Mouse (Mus musculus) adrenal gland, adult (tissue): Measurements from ENCODE around the gene Emc8.
A peak's percentile ranks its signal among the peaks of the same experiment; 100 is the strongest.

Source experiments
- DNase-seq, 2 experiments: peaks; one replicate each; pipeline ENCODE4 v3.0.0; 2022 to 2023; ENCODE audit warnings: low spot score in 1 of 2; ENCODE audit not compliant: inconsistent age in 2 of 2

The Emc8 gene

DNA sequence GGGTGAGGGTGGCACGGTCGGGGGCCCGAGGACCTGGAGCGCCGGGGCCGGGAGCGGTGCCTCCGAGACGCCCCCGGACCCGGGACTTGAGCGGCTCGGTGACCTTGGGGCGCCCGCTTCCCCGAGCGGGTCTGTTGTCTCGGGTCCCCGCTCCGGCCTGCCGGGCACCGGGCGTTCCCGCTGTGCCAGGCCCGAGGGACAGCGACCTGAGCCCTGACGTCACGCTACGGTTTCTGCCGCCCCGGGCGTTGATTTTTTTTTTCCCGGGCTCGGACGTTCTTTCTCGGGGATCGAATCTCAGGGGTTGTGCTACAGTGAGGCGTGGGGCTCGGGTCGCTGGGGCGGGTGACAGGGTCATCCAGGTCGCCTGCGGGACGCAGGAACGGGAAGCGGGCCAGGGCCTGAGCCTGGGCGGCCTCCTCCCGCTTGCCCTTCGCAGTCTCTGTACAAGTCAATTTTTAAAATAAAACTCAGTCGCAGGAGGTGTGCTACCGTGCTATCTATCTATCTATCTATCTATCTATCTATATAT lies at the start of gene Emc8:
Gene Emc8, minus strand, starts transcription at position 200 of the 532 bp plus-strand sequence.
- no peak for DNase-seq

DNA sequence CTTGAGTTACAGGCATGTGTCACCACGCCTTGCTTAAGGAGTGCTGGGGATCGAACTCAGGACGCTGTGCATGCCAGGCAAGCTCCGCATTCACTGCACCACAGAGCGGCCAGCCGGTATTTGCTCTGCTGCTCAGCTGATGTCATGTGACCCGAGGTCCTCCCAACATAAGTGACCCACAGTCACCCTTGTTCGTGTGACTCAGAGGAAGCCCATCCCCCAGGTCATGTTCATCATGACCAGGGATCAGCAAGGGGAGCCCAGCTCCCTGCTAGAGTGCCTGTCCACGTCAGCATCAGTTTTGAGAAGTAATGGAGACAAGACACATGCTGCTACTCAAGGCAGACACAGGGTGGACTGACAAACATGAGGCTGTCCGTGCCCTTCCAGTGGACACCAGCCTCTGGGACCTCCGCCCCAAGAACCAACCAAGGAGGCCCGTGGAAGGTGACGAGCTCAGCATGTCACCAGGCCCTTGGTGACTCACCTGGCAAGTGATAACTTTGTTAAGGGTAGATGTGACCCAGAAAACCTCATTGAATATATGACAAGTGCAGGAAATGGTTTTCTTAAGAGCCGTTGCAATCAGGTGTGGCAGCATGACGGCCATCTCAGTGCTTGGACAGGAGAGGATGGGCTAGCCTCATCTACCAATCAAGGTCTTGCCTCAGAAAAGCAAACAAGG lies 47.8 kb upstream of the Emc8 start:
- peak in 1 of 2 experiments; percentile 26 for DNase-seq

DNA sequence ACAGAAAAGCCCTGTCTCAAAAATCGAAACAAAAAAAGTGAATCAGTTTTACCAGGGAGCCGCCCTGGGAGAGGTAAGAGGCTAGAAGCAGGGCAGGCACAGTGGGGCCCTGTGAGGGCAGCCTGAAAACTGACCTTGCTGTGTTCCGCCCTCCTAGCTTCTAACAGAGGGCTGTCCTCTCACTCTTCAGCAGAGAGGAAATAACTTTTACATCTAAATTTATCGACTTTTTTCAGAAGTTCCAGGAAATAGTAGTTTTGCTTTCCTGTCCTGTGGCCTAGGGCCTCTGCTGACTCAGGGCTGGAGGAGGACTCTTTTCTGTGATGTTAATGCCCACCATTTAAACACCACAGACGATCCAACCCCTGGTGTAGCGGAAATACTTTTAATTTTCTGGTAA lies 46.8 kb upstream of the Emc8 start:
- DNase-seq, result no peak

DNA sequence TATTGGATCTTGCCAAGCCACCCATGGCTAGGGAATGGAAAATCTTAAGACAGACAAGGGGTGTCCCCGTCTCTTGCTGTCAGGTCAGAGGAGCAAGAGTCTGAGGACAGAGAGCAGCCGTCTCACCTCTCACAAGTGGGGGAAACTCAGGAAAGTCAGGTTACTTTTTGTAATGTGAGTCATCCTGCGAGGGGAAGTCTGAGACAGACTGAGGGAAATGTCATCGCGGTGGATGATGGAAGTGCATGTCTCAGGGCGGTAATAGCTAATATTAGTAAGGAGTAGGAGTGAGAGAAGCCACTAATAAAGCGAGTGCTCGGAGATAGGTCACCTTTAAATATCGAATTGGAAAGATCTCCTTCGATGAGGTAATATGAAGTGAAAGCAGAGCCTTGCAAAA lies 40.8 kb upstream of the Emc8 start:
- DNase-seq, result peak in 1 of 2 experiments; percentile 50

DNA sequence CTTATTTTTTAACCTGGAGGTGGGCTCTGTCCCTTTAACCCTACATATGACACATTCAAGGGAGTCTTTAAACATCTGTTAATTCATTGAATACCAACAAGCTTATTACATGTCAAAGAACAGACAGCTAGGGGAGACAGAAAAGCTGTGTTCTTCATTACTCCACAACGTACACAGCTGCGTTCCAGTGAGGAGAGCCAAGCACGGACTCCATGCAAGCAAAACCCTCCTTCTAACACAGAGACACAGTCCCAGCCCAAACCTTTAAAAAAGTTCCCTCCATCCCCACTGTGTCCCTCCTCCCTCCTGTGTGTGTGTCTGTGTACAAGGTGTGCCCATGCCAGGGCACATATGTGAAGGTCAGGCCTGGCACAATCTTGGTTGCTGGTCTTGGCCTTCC lies 37.8 kb upstream of the Emc8 start:
- no peak for DNase-seq

DNA sequence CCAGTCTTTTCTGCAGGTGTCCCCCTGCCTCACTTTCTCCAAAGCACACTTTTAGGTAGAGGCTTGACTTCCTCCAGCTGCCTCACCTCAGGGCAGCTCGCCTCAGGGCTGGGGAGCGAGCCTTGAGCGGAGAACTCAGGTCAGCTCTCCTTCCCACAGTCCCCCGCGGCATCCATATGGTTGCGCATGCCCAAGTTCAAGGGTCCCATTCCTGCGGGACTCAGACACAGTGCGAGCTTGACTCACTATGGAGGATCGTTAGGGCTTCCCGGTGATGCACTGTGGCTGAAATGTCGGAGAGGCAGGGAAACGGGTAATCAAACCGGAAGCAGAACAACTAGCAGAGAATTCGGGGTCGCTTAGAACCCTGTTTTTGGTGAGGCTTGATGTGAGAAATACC lies 36.8 kb upstream of the Emc8 start:
- no peak for DNase-seq

DNA sequence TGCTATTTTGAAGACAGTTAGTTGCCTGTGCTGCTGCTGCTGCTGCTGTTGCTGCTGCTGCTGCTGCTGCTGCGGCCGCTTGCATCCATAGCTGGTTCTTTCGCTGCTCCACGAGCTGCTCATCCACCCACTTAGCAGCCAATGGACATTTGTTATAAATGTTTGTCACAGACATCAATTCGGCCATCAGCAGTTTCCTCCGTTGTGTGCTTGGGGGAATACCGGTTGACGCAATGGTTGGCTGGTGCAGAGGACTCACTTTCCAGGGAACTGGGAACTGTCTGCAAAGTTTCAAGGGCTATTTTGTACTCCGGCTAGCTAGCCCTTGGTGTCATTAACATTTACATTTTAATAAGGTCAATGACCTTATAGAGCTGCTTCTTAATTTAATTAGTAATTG lies 35.8 kb upstream of the Emc8 start:
- DNase-seq, result no peak

DNA sequence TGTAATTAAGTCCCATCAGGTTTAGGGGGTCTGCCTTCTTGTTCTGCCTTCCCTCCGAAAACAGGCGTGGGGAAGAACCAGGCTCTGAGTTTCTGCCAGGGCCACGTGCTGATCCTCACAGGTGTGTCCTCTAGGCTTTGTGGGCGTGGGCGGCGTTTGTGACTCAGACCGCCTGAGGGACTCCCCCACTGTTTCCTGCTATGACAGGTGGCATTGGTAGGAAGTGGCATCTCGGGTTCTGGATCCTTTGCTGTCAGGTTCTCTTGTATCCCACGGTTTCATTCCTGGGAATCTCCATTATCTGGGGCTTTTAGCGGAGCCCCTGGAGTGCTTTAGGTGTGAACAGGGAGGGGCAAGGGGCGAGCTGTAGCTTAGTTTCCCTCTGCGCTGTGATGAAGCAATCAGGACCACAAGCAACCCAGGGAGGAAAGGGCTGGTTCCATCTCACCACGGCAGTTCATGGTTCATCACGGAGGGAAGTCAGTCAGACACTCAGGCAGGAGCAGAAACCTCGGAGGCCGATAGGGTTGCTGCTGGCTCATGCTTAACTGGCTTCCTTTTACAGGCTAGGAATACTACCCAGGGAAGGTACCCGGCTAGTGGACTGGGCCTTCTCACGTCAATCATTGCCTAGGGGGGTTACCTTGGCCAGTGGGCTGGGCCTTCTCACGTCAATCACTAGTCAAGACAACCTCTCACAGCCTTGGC lies 33.5 kb upstream of the Emc8 start:
- peak in 1 of 2 experiments; percentile 31 for DNase-seq

DNA sequence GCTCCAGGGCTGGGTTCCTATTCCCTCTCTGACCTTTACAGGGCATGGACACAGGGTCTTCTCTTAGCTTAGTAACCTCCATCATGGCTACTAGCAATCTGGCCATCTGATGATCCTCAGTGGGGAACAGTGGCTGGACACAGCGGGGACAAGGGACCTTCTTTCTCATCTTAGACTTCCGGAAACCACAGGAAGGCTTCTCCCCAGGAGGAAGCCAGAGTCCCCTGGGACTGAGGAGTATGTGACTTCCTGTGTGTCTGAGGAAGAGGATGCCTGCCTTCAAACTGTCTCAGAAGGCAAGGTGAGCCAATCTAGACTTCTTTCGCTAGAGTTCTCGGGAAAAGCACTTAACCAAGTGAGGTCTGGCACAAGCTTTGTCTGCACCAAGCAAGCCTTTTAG lies 31.7 kb upstream of the Emc8 start:
- no peak for DNase-seq

DNA sequence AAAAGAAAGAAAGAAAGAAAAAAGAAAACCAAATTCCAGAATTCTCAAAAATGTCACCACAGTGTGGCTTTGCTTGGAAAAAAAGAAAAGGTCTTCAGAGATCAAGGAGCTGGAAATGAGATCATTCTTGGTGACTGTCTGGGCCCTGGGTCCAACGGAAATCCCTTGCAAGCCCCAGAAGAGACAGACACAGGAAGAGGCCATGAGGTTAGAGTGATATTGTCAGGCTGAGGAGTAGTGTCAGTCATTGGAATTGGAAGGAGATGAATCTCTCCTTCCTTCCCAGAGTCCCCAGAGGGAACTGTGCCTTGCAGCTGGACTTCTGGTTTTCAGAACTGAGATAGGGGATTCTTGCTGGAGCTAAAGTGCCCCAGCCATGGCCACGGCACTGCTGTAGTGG lies 31.2 kb upstream of the Emc8 start:
- DNase-seq, result peak in 1 of 2 experiments; percentile 44

DNA sequence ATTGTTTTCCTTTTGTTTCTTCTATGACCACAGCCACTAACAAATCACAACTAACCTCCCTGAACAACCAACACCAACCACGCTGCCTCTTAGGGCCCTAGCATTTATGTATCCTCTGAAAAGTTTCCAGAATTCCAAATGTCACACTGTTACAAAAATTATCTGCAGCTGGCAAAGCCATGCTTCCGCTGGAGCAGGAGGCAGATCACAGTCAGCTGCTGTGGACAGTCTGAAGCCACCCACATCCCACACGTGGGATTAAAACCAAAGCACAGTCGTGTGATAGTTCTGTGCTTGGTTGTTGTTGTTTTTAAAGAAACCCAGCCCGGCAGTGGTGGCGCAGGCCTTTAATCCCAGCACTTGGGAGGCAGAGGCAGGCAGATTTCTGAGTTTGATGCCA lies 30.7 kb upstream of the Emc8 start:
- no peak for DNase-seq

DNA sequence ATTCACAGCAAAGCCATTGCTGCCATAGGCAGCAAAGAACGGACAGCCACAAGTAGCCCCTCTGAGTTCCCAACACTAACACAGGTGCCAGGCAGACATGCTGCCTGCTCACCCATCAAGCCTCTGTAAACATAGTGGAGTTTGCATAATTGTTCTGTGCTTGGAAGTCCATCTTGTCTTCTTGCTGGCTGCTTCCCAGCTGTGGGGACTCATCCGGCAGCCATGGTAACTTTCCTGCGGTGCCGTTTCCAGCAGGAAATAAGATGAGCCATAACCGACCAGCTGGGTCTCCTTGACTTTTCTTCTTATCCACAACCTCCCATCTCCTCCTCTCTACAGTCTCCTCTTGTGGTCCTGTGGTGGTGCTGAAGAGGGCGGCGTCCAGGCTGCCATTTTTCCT lies 30.1 kb upstream of the Emc8 start:
- DNase-seq, result no peak

DNA sequence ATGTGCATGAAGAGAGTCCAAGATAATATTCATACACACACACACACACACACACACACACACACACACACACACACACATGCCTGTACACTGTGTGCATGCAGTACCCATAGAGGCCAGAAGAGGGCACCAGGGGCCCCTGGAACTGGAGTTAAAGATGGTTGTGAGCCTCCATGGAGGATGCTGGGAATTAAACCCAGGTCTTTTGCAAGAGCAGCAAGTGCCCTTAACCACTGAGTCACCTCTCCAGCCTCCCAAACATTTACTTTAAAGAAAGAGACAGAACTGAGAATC lies 29.6 kb upstream of the Emc8 start:
- peak in 1 of 2 experiments; percentile 54 for DNase-seq

DNA sequence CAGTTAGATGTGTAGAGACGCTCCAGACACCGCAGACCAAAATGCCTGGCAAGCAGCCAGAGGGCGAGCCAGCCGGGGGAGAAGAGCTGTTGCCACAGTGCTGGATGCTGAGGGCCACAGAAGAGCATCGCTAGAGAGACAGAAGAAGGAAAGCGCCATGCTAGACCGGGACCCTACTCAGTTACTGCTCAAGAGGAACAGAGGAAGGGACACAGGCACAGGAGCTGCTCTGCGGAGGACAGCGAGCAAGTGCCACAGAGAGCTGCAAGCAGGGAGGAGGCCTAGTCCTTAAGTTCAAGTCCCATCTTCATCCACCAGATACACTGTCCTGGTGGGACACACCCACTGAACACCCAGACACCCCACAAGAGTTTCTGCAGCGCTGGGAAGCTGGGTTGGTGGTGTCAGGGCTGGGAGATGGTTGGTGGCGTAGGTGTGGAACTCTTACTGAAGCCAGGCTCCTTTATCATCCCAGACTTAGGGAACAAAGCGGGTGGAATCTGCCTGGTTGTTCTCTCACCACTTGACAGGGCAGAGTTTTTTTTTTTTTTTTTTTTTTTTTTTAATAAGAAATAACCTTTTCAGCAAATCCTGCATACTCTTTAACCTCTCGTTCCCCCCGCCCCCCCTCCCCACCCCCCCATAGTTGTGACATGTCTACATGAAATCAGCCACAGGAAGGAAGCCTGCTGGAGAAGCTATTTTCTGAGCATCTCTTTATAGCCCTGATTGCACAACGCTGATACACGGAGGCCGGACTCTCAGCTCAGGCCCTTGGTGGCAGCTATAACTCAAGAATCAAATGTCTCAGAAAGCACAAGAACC lies 29.0 kb upstream of the Emc8 start:
- DNase-seq, result peak in 1 of 2 experiments; percentile 67

DNA sequence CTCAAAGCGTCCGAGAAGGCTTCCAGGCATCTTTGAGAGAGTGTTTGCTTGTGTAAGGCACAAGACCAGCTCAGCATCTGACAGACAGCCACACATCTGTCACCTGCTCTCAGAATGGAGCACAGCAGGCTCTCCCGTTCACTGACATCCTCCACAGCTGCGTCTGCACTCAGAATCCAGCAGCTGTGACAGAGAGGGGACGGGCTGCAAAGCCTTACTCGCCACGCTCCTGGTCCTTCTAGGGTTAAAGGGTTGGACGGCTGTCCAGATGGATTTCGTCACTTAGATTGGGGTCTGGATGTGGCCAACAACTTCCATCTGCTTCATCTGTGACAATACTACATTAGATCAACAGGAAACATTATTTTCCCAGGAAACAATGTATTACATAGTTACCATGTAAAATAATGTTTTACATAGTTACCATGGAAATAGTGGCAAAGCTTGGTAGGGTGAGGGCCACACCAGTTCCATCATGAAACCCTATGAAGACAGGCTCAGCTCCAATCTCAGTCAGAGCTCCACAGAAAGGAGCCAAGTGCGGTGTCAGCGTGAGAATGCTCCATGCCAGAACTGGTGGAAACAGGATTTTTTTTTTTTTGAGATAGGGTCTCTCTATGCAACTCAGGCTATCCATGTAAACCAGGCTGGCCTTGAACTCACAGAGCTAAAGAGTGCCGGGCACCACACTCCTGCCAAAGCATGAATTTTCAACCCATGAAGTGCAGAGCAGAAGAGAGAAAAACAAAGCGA lies 28.2 kb upstream of the Emc8 start:
- no peak for DNase-seq

DNA sequence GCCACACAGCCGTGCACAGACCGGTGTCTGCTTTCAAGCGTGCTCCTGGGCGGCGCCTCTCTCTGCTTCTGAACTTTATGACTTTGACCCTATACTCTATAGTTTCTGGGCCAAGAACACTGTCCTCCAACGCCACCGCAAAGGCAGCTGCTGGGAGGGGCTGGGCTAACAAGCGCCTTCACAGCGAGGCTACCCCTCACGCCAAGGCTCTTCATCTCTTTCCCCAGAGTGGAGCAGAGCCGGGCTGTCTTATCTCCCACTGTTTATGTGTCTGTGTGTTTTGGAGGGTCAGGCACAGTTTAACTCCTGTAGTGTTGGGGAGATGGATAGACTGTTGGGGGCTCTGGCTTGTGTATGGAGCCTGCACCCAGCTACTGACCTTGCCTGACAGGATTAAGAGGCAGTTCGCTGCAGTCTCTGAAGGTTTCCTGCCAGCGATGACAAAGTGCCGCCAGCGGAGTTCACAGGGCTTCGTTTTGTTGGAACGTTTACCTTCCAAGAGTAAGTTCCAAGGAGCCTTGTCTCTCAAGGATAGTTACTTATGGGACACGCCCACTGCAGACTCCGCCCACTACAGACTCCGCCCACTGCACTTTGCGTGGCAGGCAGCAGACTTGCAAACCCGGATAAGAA lies 25.6 kb upstream of the Emc8 start:
- peak; percentile 49 to 81 for DNase-seq

DNA sequence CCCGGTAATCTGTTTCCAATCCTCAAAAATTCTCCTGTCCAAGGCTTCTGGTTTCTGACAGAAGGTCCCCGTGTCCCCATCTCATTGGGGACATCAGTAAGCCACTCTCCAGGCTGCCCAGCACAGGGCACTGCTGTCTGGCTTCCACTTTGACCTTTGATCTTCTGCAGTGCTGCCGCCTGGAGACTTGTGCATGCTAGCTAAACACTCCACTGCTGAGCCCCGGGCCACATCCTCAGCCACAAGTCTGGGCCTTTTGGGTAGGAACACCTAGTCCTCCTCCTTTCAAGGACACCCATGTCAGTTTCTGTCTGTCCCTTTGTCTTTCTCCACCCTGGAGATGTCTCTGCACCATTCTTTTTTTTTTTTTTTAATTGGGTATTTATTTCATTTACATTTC lies 24.6 kb upstream of the Emc8 start:
- no peak for DNase-seq

DNA sequence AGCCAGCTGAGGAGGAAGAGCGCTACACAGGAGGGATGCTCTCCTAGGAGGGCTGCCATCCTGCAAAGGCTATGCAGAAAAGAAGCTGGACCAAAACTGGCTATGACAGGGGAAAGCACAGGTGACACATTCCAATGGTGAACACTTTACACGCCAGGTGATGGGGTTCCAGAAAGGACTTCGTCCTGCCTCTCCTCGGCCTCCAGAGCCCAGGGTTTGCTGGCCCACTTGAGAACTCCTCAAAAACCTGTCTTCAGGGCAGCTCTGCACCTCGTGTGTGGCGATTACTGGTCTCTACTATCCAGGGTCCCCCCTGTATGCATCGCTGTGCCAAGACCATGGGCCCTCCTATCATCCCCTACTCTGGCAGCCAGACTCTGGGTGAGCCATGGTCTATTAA lies 20.1 kb upstream of the Emc8 start:
- no peak for DNase-seq

DNA sequence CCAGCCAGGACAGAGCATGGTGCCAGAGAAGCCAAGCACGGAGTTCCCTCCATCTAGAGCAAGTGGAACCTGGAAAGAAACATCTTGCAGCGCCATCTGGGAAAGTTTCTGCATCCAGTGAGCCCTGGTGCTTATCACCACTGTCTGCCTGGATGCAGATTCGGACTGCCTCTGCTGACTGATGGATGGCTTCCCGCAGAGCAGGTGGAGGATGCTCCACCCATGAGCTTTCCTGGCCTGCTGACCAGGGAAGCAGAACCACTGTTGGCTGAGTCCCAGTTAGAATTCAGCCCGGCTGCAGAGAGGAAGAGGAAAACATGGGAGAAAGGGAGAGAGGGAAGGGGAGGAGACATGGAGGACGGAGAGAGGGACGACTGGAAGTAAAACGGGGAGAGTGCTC lies 19.4 kb upstream of the Emc8 start:
- peak in 1 of 2 experiments; percentile 73 for DNase-seq

DNA sequence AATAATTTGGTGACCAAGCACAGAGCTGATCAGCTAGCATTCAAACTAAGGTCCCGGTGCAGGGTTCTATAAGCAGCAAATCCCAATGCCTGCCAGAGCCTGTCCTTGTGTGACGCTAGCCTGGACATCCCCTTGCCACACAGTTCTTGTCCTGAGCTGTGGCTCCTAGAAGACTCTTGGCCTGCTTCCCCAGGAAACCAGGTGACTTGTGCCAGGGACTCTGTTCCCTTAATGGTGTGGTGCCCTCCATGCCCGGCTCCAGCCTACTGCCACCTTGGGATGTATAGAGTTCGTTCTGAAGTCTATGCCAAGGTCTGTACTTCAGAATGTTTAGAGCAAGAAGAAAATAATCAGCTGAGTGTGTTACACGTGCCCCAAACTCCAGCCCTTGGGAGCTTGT lies 18.2 kb upstream of the Emc8 start:
- peak in 1 of 2 experiments; percentile 72 for DNase-seq

DNA sequence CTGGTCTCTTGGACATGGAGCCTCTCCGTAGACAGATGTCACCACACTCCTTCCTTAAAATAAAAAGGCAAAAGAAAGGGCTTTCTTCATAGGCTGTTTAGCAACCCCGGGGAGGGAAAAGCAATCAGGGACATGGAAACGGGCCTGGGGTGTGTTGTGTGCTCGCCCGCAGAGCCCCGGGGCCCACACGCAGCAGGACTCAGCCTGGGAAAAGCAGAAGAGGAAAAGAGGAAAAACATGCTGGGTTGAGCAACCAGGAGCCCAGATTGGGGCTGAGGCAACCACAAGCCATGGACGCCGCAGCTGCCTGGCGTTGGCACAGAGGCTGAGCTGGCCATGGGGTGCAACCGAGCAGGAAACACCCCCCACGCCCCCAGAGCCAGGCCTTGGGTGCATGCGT lies 17.7 kb upstream of the Emc8 start:
- DNase-seq, result peak in 1 of 2 experiments; percentile 78
